In genomic region chr3:51796219-51796828, GRCm38 (mm10) we compare ENCODE assay signal across 7 mouse cellular contexts.
DNase-seq lines count a peak whose midpoint lies in the region; ATAC-seq lines count a peak whose summit lies in the region.

No protein-coding gene starts in this region.

- H3K9ac ChIP-seq in forebrain, embryonic 11.5 days (ENCODE audit: low read length) = no peak overlapping the region
- H3K9ac ChIP-seq in hindbrain, embryonic 15.5 days = no peak overlapping the region
- H3K9ac ChIP-seq in limb, embryonic 13.5 days = no peak overlapping the region
- H3K9ac ChIP-seq in midbrain, embryonic 12.5 days (replicated peaks) = no peak overlapping the region

- 0 out of 2 replicates have a peak overlapping the region, but pooled peaks have one; percentile 8 for H3K4me2 ChIP-seq in forebrain, embryonic 11.5 days (ENCODE audit: low read depth, low read length, severe bottlenecking)
- peak overlapping the region; percentile 42 for H3K4me2 ChIP-seq in hindbrain, embryonic 15.5 days
- peak overlapping the region; percentile 30; the same call in 1 of the 2 replicates for H3K4me2 ChIP-seq in limb, embryonic 13.5 days (replicated peaks)
- H3K4me2 ChIP-seq in midbrain, embryonic 12.5 days (replicated peaks) = peak overlapping the region; percentile 8

- H3K27me3 ChIP-seq in forebrain, embryonic 11.5 days (ENCODE audit: control insufficient read depth, insufficient read depth, low read length) = no peaks in the 10 kb centered on the region
- H3K27me3 ChIP-seq in hindbrain, embryonic 15.5 days = no peaks in the 10 kb centered on the region
- H3K27me3 ChIP-seq in limb, embryonic 13.5 days = no peaks in the 10 kb centered on the region
- no peaks in the 10 kb centered on the region for H3K27me3 ChIP-seq in midbrain, embryonic 12.5 days

- DNase-seq in Muller cell, postnatal 12 days (ENCODE audit: inconsistent ontology term) = peak; percentile 66
- peak; percentile 63 for DNase-seq in forebrain, embryonic 11.5 days (ENCODE audit: low spot score)
- DNase-seq in testis, postnatal 10 days (ENCODE audit: low spot score) = peak; percentile 59

- no peak overlapping the region for H3K27ac ChIP-seq in brown adipose tissue, adult 24 weeks (replicated peaks; ENCODE audit: low read depth, low read length)
- H3K27ac ChIP-seq in forebrain, embryonic 11.5 days (ENCODE audit: low read depth, low read length) = no peak overlapping the region
- peak overlapping the region; percentile 62 for H3K27ac ChIP-seq in hindbrain, embryonic 15.5 days (replicated peaks)
- peak overlapping the region; percentile 28; the same call in 1 of the 2 replicates for H3K27ac ChIP-seq in limb, embryonic 13.5 days
- H3K27ac ChIP-seq in midbrain, embryonic 12.5 days (replicated peaks) = peak overlapping the region; percentile 25; the same call in 1 of the 2 replicates

- peak overlapping the region; percentile 30 for H3K4me3 ChIP-seq in brown adipose tissue, adult 24 weeks (ENCODE audit: insufficient read depth, low read depth, low read length)
- no peak overlapping the region for H3K4me3 ChIP-seq in forebrain, embryonic 11.5 days (ENCODE audit: low read depth, low read length)
- H3K4me3 ChIP-seq in hindbrain, embryonic 15.5 days = peak overlapping the region; percentile 18
- no peak overlapping the region for H3K4me3 ChIP-seq in limb, embryonic 13.5 days
- no peak overlapping the region for H3K4me3 ChIP-seq in midbrain, embryonic 12.5 days

- no peaks in the 10 kb centered on the region for H3K36me3 ChIP-seq in forebrain, embryonic 11.5 days (ENCODE audit: control insufficient read depth, insufficient read depth, low read length)
- H3K36me3 ChIP-seq in hindbrain, embryonic 15.5 days = no peaks in the 10 kb centered on the region
- no peaks in the 10 kb centered on the region for H3K36me3 ChIP-seq in limb, embryonic 13.5 days
- no peaks in the 10 kb centered on the region for H3K36me3 ChIP-seq in midbrain, embryonic 12.5 days

- H3K4me1 ChIP-seq in brown adipose tissue, adult 24 weeks (ENCODE audit: control insufficient read depth, insufficient read depth, insufficient read length, low read length) = peaks cover 2% of the 10 kb centered on the region; the same call in 1 of the 2 replicates
- peaks cover 35% of the 10 kb centered on the region for H3K4me1 ChIP-seq in forebrain, embryonic 11.5 days (replicated peaks; ENCODE audit: control insufficient read depth, insufficient read depth, low read length)
- H3K4me1 ChIP-seq in hindbrain, embryonic 15.5 days (replicated peaks) = peaks cover 49% of the 10 kb centered on the region
- peaks cover 16% of the 10 kb centered on the region for H3K4me1 ChIP-seq in limb, embryonic 13.5 days
- peaks cover 59% of the 10 kb centered on the region for H3K4me1 ChIP-seq in midbrain, embryonic 12.5 days

- WGBS in forebrain, embryonic 11.5 days = 72% methylated on average over 12 of the region's 12 CpGs
- 58% methylated on average over 12 of the region's 12 CpGs for WGBS in hindbrain, embryonic 15.5 days
- WGBS in limb, embryonic 13.5 days = 75% methylated on average over 12 of the region's 12 CpGs
- WGBS in midbrain, embryonic 12.5 days = 75% methylated on average over 12 of the region's 12 CpGs

- no peaks in the 10 kb centered on the region; the same call in 1 of the 2 replicates for H3K9me3 ChIP-seq in forebrain, embryonic 11.5 days (ENCODE audit: control insufficient read depth, low read length)
- no peaks in the 10 kb centered on the region for H3K9me3 ChIP-seq in hindbrain, embryonic 15.5 days
- H3K9me3 ChIP-seq in limb, embryonic 13.5 days = no peaks in the 10 kb centered on the region
- no peaks in the 10 kb centered on the region for H3K9me3 ChIP-seq in midbrain, embryonic 12.5 days

- ATAC-seq in forebrain, embryonic 11.5 days (replicated peaks; ENCODE audit: low FRiP score) = no peak
- ATAC-seq in hindbrain, embryonic 15.5 days (ENCODE audit: low FRiP score, low read depth) = peak; percentile 37
- ATAC-seq in limb, embryonic 13.5 days (ENCODE audit: low FRiP score, low read depth) = no peak
- ATAC-seq in midbrain, embryonic 12.5 days (ENCODE audit: low FRiP score, low read depth) = no peak

Comparison
In these comparisons a context has a peak if more than half of its experiments do, and no peak if none do; other contexts are left out.
1. H3K27ac ChIP-seq: peak in hindbrain, embryonic 15.5 days (single experiment), limb, embryonic 13.5 days (single experiment) and midbrain, embryonic 12.5 days (single experiment); none in brown adipose tissue, adult 24 weeks (single experiment) and forebrain, embryonic 11.5 days (single experiment).
2. H3K4me3 ChIP-seq: peak in brown adipose tissue, adult 24 weeks (single experiment) and hindbrain, embryonic 15.5 days (single experiment); none in forebrain, embryonic 11.5 days (single experiment), limb, embryonic 13.5 days (single experiment) and midbrain, embryonic 12.5 days (single experiment).
3. Peak in every context shown above with its lines, with median percentiles within 50 percentile points of each other: DNase-seq and H3K4me2 ChIP-seq.